Mouse (Mus musculus): ENCODE measurements around the gene Hnf1a.
"Not testable (repeated sequence)": the region's sequence is repeated elsewhere in the genome, so short reads cannot be mapped to it uniquely, and the experiment has no call there.

Hnf1a gene

GRCm38 (mm10) chr5:114942074-114942765 is 28.7 kb downstream of the Hnf1a start, which contains the start of gene 2210016L21Rik:
TSS of gene 2210016L21Rik (plus strand) at chr5:114942158.
- DNase-seq, result peak; percentile 78

DNA sequence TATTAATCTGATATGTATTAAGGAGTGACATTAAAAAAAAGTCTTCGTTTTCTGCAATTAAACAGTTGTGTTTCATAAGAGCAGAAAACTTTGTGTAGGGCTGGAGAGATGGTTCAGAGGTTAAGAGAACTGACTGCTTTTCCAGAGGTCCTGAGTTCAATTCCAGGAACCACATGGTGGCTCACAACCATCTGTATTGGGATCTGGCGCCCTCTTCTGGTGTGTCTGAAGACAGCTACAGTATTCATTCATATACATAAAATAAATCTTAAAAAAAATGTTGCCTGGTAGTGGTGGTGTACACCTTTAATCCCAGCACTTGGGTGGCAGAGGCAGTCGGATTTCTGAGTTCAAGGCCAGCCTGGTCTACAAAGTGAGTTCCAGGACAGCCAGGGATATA is 29.8 kb downstream of the Hnf1a start:
- DNase-seq, result not testable (repeated sequence)

DNA sequence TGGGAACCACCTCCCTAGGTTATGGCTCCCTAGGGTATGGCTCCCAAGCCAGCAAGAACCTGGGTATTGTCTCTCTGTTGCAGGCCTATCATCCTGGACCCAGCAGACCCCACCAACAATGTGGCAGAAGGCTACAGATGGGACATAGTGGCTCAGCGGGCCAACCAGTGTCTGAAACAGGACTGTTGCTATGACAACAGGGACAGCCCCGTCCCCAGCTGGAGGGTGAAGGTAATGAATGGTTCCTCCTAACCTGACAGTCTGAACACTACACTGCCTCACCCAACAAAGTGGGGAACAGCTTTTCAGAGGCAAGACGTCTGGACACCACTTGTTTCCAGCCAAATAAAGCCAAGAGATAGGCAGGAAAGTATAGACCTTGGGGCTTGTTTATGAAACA is 35.1 kb downstream of the Hnf1a start:
- no peak for DNase-seq

DNA sequence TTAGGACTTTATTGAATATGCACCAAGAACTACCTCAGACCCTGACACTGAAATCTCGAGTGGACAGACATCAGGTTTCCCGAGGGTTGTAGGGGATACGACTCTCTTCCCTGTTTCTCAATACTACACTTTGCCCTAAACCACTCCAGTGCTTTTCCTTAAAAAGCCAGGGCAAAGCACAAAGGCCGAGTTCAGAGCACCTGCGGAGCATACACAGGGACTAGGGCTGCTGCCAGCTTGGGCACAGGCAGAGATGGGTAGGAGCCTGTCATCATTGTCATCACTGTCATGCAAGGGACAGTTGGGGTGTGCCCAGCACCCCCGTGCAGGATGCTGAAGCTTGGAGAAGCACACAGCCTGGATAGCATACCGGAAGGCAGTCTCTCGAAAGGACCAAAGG is 37.7 kb downstream of the Hnf1a start:
- DNase-seq, result no peak

DNA sequence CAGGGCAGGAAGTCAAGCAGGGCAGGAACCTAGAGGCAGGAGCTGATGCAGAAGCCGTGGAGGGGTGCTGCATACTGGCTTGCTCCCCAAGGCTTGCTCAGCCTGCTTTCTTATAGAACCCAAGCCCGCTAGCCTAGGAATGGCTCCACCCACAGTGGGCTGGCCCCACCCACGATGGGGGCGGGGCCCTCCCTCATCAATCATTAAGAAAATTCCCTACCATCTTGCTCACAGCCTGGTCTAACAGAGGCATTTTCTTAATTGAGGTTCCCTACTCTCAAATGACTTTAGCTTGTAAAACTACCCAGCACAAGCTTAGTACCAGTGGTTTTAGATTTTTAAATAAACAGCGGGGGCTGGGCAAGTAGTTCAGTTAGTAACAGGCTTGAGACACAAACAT is 39.3 kb downstream of the Hnf1a start:
- no peak for DNase-seq

GRCm38 (mm10) chr5:114926753-114927152 is 44.1 kb downstream of the Hnf1a start:
- DNase-seq, result no peak

GRCm38 (mm10) chr5:114926153-114926684 is 44.7 kb downstream of the Hnf1a start:
- DNase-seq, result no peak

GRCm38 (mm10) chr5:114922998-114923473 is 47.9 kb downstream of the Hnf1a start, which contains the start of gene Oasl1:
TSS of gene Oasl1 (plus strand) at chr5:114923240.
- DNase-seq, result no peak

DNA sequence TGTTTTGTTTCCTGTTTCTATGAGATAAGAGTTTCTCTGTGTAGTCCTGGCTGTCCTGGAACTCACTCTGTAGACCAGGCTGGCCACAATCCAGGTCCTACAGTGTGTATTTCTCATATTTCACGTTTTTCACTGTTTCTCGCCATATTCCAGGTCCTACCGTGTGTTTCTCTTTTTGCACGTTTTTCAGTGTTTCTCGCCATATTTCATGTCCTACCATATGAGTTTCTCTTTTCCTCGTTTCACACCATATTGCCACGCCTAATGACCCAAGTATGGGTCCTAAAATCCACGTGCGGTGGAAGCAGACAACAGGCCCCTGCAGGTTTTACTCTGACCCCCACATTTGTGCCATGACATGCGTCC is 48.5 kb downstream of the Hnf1a start:
- no peak for DNase-seq

- no peak for DNase-seq
These were observed 49.1 kb downstream of the Hnf1a start for GRCm38 (mm10) chr5:114921551-114922365.

DNA sequence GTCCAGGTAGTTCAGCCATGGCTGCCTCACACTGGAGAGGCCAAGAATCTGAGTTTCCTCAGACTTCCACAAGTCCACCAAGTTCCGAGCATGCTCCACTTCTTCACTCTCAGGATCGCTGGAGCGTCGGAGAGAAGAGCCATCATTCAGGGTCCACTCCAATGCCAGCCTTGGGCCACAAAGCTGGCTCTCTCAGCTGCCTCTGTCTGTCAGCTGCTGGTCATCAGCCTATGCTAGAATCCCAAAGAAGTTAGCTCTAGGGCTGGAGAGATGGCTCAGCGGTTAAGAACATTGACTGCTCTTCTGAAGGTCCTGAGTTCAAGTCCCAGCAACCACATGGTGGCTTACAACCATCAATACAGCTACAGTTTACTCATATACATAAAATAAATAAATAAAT is 53.5 kb downstream of the Hnf1a start:
- DNase-seq, result not testable (repeated sequence)

DNA sequence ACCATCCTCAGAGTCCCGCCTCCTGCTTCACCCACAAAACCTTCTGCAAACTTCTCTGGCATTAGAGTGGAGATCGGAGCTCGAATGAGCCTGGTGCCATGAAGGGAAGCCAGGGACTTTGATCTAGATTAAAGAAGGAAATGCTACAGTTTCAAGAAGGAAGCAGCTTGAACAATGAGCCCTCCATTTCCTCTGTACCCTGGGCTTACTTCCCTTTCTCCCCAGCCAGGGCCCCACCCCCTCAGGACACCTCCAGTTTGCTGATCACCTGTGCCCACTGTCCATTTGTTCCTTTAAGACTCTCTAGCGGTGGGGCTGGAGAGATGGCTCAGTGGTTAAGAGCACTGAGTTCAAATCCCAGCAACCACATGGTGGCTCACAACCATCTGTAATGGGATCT is 54.1 kb downstream of the Hnf1a start:
- DNase-seq, result no peak

- DNase-seq, result no peak
These were observed 55.0 kb downstream of the Hnf1a start for GRCm38 (mm10) chr5:114915854-114916253.

- no peak for DNase-seq
These were observed 56.0 kb downstream of the Hnf1a start for GRCm38 (mm10) chr5:114914855-114915254.

- no peak for DNase-seq
These were observed 57.2 kb downstream of the Hnf1a start for GRCm38 (mm10) chr5:114913686-114914085.

DNA sequence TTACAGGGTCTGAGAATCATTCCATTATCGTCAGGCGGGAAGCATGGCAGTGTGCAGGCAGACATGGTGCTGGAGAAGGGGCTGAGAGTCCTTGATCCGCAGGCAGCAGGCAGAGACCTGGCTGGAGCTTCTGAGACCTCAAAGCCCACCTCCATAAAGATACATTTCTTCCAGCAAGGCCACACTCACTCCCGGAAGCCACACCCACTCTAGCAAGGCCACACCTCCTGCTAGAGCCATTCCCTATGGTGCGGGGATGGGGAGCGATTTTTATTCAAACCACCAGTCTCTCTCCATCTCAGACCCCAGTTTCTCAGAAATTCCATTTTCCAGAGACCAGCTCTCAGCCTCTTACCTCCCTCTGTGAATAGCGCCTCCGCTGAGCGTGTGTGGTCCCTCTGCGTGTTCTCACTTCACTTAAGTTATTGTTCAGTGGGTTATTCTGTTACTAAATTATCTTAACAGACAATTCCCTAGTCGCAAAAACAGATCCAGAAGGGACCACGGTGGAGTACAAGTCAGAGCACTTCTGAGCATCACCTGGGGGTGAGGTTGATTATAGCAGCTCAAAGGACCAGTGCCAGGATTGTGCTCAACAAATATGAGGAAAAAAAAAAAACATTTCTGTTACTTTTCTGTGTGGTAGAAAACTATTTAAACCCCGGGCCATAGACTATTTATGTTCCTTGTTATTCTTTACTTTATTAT is 62.1 kb downstream of the Hnf1a start:
- no peak for DNase-seq

DNA sequence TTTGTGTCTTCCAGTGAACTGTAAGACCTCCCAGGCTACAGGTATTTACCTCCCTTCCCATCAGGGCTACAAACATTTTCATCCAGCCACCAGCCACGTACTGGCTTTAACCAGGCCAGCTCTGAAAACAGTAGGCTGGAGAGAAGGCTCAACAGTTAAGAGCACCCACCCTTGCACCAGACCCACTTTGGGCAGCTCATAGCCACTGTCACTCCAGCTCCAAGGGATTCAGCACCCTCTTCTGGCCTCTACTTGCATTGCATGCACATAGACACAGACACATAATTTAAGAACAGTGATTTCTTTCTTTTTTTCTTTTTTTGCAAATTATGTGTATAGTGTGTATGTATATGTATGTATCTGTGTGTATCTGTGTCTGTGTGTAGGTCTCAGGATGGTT is 68.5 kb downstream of the Hnf1a start:
- DNase-seq, result peak; percentile 4

All from cerebellum, adult 11 months (tissue).